Mouse (Mus musculus) kidney, adult 2 months (tissue): ENCODE data around the gene Etv3.

Experiments
- CTCF ChIP-seq: fragments of 200-500 bp; conservative IDR thresholded peaks from 2 replicates; pipeline ENCODE4 v1.5.1; 2011; ENCODE audit warnings: low read depth, mild to moderate bottlenecking, control low read depth, low read length, moderate library complexity, mixed read lengths; ENCODE audit not compliant: insufficient read depth, insufficient read length
- POLR2A ChIP-seq: fragments of 200-500 bp; IDR thresholded peaks from one replicate; pipeline ENCODE4 v1.6.1; 2011; ENCODE audit warnings: low read depth, low read length, control low read depth

GRCm38 (mm10) chr3:87529568-87529967 is 4.4 kb downstream of the Etv3 start:
- no peak for TF ChIP-seq CTCF
- TF ChIP-seq POLR2A, result no peak
